Mouse (Mus musculus) forebrain, postnatal 0 days (tissue): ENCODE data around the gene 2310034G01Rik. TPM values are rescaled to one million over a fixed set of nuclear protein-coding genes. Genes with fewer than 3 reads are reported as not detected.

Experiments
- ATAC-seq: fragments of 200-750 bp; cut with Nextera tagmentation; 2 replicates; pipeline ENCODE4 v1.8.0; 2017; ENCODE audit warnings: mild to moderate bottlenecking, moderate library complexity
- DNase-seq: peaks from one replicate; pipeline ENCODE4 v3.0.0-alpha.2; 2015
- H3K27ac ChIP-seq: fragments of 300-500 bp; sonication (generic); 2 replicates; pipeline ENCODE4 v1.5.1; 2014; ENCODE audit warnings: low read depth, mild to moderate bottlenecking, antibody characterized with exemption, low read length, moderate library complexity, mixed read lengths
- H3K27me3 ChIP-seq: fragments of 300-500 bp; sonication (generic); 2 replicates; pipeline ENCODE4 v1.6.1; 2014; ENCODE audit warnings: mild to moderate bottlenecking, low read length, mixed read lengths; ENCODE audit not compliant: insufficient read depth
- H3K36me3 ChIP-seq: fragments of 300-500 bp; sonication (generic); 2 replicates; pipeline ENCODE4 v1.6.1; 2014; ENCODE audit warnings: mild to moderate bottlenecking, moderate library complexity; ENCODE audit not compliant: insufficient read depth
- H3K4me1 ChIP-seq: fragments of 300-500 bp; sonication (generic); 2 replicates; pipeline ENCODE4 v1.6.1; 2014; ENCODE audit warnings: antibody characterized with exemption; ENCODE audit not compliant: insufficient read depth
- H3K4me2 ChIP-seq: fragments of 300-500 bp; sonication (generic); 2 replicates; pipeline ENCODE4 v1.6.1; 2014; ENCODE audit warnings: low read depth, mild to moderate bottlenecking, moderate library complexity
- H3K4me3 ChIP-seq: fragments of 300-500 bp; sonication (generic); 2 replicates; pipeline ENCODE4 v1.5.1; 2014; ENCODE audit warnings: low read depth, low read length, mixed read lengths
- H3K9ac ChIP-seq: fragments of 300-500 bp; sonication (generic); 2 replicates; pipeline ENCODE4 v1.6.1; 2014; ENCODE audit warnings: mild to moderate bottlenecking
- H3K9me3 ChIP-seq: fragments of 300-500 bp; sonication (generic); 2 replicates; pipeline ENCODE4 v1.6.1; 2016; ENCODE audit warnings: low read length
- CTCF ChIP-seq: sonication (generic); IDR thresholded peaks from 2 replicates; pipeline ENCODE4 v1.5.1; 2016; ENCODE audit warnings: antibody characterized with exemption, control low read depth, low read depth
- WGBS: fragments of 180-500 bp; shearing (Covaris S2); extraction: QIAGEN DNeasy Blood & Tissue Kit; methylation state at CpG from one replicate; pipeline ENCODE4 v1.1.7; 2014; 5-methylcytosine and 5-hydroxymethylcytosine counted together
- polyA plus RNA-seq: library from polyadenylated mRNA; unstranded; fragments of >200 nt; fragmentation: Nextera tagmentation; extraction: Ambion mirVana; gene quantifications from 2 replicates; pipeline ENCODE4 v1.2.1, GENCODE M21; 2015
- total RNA-seq: library from RNA; depleted of rRNA; stranded (reverse); fragments of >200 nt; gene quantifications from 2 replicates; pipeline ENCODE4 v1.2.3, GENCODE M21; 2014

Gene 2310034G01Rik
- total and polyA plus RNA-seq, 2 experiments from 2014 or later = 2.3 to 4.3 TPM

- Histone ChIP-seq H3K4me1 (peaks cover 30% of the 10 kb centered on the region), H3K27me3 (0 out of 2 replicates have a peak, but pooled peaks cover 17% of the 10 kb centered on the region), H3K9me3 (no peaks in the 10 kb centered on the region), H3K4me2 (peak overlapping the region; percentile 83), H3K4me3 (peak overlapping the region; percentile 64), H3K36me3 (peaks cover 15% of the 10 kb centered on the region), H3K27ac (peak overlapping the region; percentile 54; the same call in 1 of the 2 replicates), H3K9ac (0 out of 2 replicates have a peak overlapping the region, but pooled peaks have one; percentile 59)
- 11% methylated on average over 16 of the region's 16 CpGs for WGBS
- no peak for TF ChIP-seq CTCF
- ATAC-seq (peak; percentile 70), DNase-seq (peak; percentile 89)
Observed at GRCm38 (mm10) chr19:46318586-46319378, 31.3 kb downstream of the 2310034G01Rik start.

GRCm38 (mm10) chr19:46318031-46318471 is 32.1 kb downstream of the 2310034G01Rik start:
- H3K27me3 ChIP-seq = 0 out of 2 replicates have a peak, but pooled peaks cover 17% of the 10 kb centered on the region
- H3K9ac ChIP-seq = peak overlapping the region; percentile 59
- H3K4me1 ChIP-seq = peaks cover 30% of the 10 kb centered on the region
- TF ChIP-seq CTCF = no peak
- peaks cover 15% of the 10 kb centered on the region for H3K36me3 ChIP-seq
- H3K9me3 ChIP-seq = no peaks in the 10 kb centered on the region
- peak overlapping the region; percentile 59; the same call in 1 of the 2 replicates for H3K27ac ChIP-seq
- H3K4me3 ChIP-seq = peak overlapping the region; percentile 64
- H3K4me2 ChIP-seq = peak overlapping the region; percentile 83
- ATAC-seq = peak; percentile 63
- WGBS = 6% methylated on average over 25 of the region's 42 CpGs
- peak; percentile 77 for DNase-seq

GRCm38 (mm10) chr19:46317546-46317885 is 32.6 kb downstream of the 2310034G01Rik start:
- peak overlapping the region; percentile 64 for H3K4me3 ChIP-seq
- no peak for TF ChIP-seq CTCF
- peak; percentile 36 for DNase-seq
- peaks cover 30% of the 10 kb centered on the region for H3K4me1 ChIP-seq
- peak overlapping the region; percentile 59 for H3K9ac ChIP-seq
- 0 out of 2 replicates have a peak, but pooled peaks cover 17% of the 10 kb centered on the region for H3K27me3 ChIP-seq
- H3K27ac ChIP-seq = peak overlapping the region; percentile 59; the same call in 1 of the 2 replicates
- 2% methylated on average over 47 of the region's 48 CpGs for whole genome bisulfite sequencing
- peak; percentile 53 for ATAC-seq
- H3K36me3 ChIP-seq = peaks cover 19% of the 10 kb centered on the region
- H3K9me3 ChIP-seq = no peaks in the 10 kb centered on the region
- peak overlapping the region; percentile 83 for H3K4me2 ChIP-seq

- ATAC-seq = peak; percentile 15; the same call in 1 of the 2 replicates
- DNase-seq = peak; percentile 56
- Histone ChIP-seq H3K4me2 (peak overlapping the region; percentile 83), H3K4me1 (peaks cover 27% of the 10 kb centered on the region), H3K27me3 (0 out of 2 replicates have a peak, but pooled peaks cover 17% of the 10 kb centered on the region), H3K9me3 (no peaks in the 10 kb centered on the region), H3K36me3 (peaks cover 24% of the 10 kb centered on the region), H3K9ac (peak overlapping the region; percentile 59), H3K4me3 (peak overlapping the region; percentile 64), H3K27ac (no peak overlapping the region)
- no peak for TF ChIP-seq CTCF
- 26% methylated on average over 15 of the region's 15 CpGs for WGBS
Observed at GRCm38 (mm10) chr19:46316846-46317545, 33.1 kb downstream of the 2310034G01Rik start.

GRCm38 (mm10) chr19:46315752-46316610 is 34.1 kb downstream of the 2310034G01Rik start:
- no peak for DNase-seq
- no peak for ATAC-seq
- 47% methylated on average over 12 of the region's 12 CpGs for whole genome bisulfite sequencing
- Histone ChIP-seq H3K9ac (0 out of 2 replicates have a peak overlapping the region, but pooled peaks have one; percentile 59), H3K27ac (no peak overlapping the region), H3K4me3 (peak overlapping the region; percentile 64; the same call in 1 of the 2 replicates), H3K4me1 (peaks cover 16% of the 10 kb centered on the region), H3K27me3 (0 out of 2 replicates have a peak, but pooled peaks cover 17% of the 10 kb centered on the region), H3K36me3 (peaks cover 32% of the 10 kb centered on the region), H3K9me3 (no peaks in the 10 kb centered on the region), H3K4me2 (peak overlapping the region; percentile 83)
- no peak for TF ChIP-seq CTCF
